Mouse (Mus musculus): Measurements from ENCODE around the gene Capzb. TPM values are rescaled to one million over a fixed set of nuclear protein-coding genes. Genes with fewer than 3 reads are reported as not detected.
A peak's percentile ranks its signal among the peaks of the same experiment; 100 is the strongest.

Gene Capzb
- total and polyA plus RNA-seq, 3 experiments, result 86.4 to 388 (median 160) TPM

DNA sequence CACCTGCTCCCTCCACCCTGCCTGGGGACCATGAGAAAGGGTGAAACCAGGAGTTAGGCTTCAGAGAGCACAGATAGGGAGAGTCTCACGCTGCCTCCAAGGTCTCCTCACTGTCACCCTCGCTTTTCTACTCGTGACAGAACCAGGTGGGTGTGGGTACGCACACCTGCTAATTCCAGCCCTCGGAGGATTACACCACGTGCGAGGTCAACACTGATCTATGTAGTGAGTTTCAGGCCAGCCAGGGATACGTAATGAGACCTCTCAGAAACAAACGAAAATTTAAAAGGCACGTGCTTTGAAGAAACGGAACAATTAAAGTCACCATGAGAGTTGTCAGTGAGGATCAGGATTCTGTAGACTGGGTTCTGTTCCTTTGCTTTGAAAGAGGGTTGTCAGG lies 125.8 kb downstream of the Capzb start:
- in situ Hi-C loops (cut with MboI; ENCODE audit: low pct_ligation_motif_present, low pct_unique_long_range_greater_than_20kb, low sequenced_read_pairs) (no loop called here), dilution Hi-C loops (cut with MboI; ENCODE audit: extremely low pct_ligation_motif_present, extremely low pct_unique_long_range_greater_than_20kb, low sequenced_read_pairs) (no loop called here)
- Histone ChIP-seq H3K4me3 (replicated peaks in 1 of 3; ENCODE audit: low read depth in 2 of 3, low read length in 2 of 3, poor library complexity in 1 of 3) (no peak overlapping the region), H3K36me3 (replicated peaks in 1 of 2; ENCODE audit: control insufficient read depth in 1 of 2, insufficient read depth in 1 of 2, low read length in 1 of 2) (peaks cover 2 to 47% of the 10 kb centered on the region in 2 experiments), H3K27me3 (replicated peaks) (no peaks in the 10 kb centered on the region), H3K4me1 (ENCODE audit: control insufficient read depth in 1 of 2, insufficient read depth in 2 of 2) (peaks cover 16 to 49% of the 10 kb centered on the region in 2 experiments), H3K79me2 (replicated peaks; ENCODE audit: control insufficient read depth, extremely low read depth, insufficient read depth, poor library complexity, severe bottlenecking) (no peaks in the 10 kb centered on the region), H3K4me2 (ENCODE audit: insufficient read depth, low read depth, poor library complexity, severe bottlenecking) (no peak overlapping the region), H3K9ac (ENCODE audit: insufficient read depth, low read depth) (no peak overlapping the region), H3K9me3 (replicated peaks; ENCODE audit: low read length) (no peaks in the 10 kb centered on the region), H3K27ac (ENCODE audit: insufficient read depth, low read depth) (no peak overlapping the region)
- DNase-seq (ENCODE audit: extremely low read depth), result no peak
- TF ChIP-seq MAX (IDR thresholded peaks at IDR 0.05; ENCODE audit: low read length) (0 out of 2 replicates have a peak, but pooled peaks have one; percentile 63), TCF12 (IDR thresholded peaks at IDR 0.05; ENCODE audit: low read depth, low read length) (no peak), RCOR1 (conservative IDR thresholded peaks at IDR 0.05; ENCODE audit: low read depth, low read length) (no peak), BHLHE40 (IDR thresholded peaks at IDR 0.05; ENCODE audit: low read depth, low read length) (peak; percentile 65)

- no peak overlapping the region for H3K9ac ChIP-seq (ENCODE audit: insufficient read depth, low read depth)
- H3K27ac ChIP-seq (ENCODE audit: insufficient read depth, low read depth), result no peak overlapping the region
- peaks cover 7 to 37% of the 10 kb centered on the region in 2 experiments for H3K4me1 ChIP-seq (ENCODE audit: control insufficient read depth in 1 of 2, insufficient read depth in 2 of 2)
- H3K36me3 ChIP-seq (replicated peaks in 1 of 2; ENCODE audit: control insufficient read depth in 1 of 2, insufficient read depth in 1 of 2, low read length in 1 of 2), result peaks cover 2 to 39% of the 10 kb centered on the region in 2 experiments
- in situ Hi-C loops (cut with MboI; ENCODE audit: low pct_ligation_motif_present, low pct_unique_long_range_greater_than_20kb, low sequenced_read_pairs) (no loop called here), dilution Hi-C loops (cut with MboI; ENCODE audit: extremely low pct_ligation_motif_present, extremely low pct_unique_long_range_greater_than_20kb, low sequenced_read_pairs) (no loop called here)
- no peak overlapping the region for H3K4me3 ChIP-seq (replicated peaks in 1 of 3; ENCODE audit: low read depth in 2 of 3, low read length in 2 of 3, poor library complexity in 1 of 3)
- no peaks in the 10 kb centered on the region for H3K27me3 ChIP-seq (replicated peaks)
- H3K9me3 ChIP-seq (replicated peaks; ENCODE audit: low read length), result no peaks in the 10 kb centered on the region
- DNase-seq (ENCODE audit: extremely low read depth), result no peak
- TF ChIP-seq PAX5 (IDR thresholded peaks at IDR 0.05; ENCODE audit: low read length) (no peak), ZKSCAN1 (IDR thresholded peaks at IDR 0.05; ENCODE audit: borderline replicate concordance, low read depth, low read length) (no peak), MAZ (IDR thresholded peaks at IDR 0.05; ENCODE audit: low read depth, low read length) (no peak)
- no peak overlapping the region for H3K4me2 ChIP-seq (ENCODE audit: insufficient read depth, low read depth, poor library complexity, severe bottlenecking)
- H3K79me2 ChIP-seq (replicated peaks; ENCODE audit: control insufficient read depth, extremely low read depth, insufficient read depth, poor library complexity, severe bottlenecking), result no peaks in the 10 kb centered on the region
These were observed 127.0 kb downstream of the Capzb start for GRCm38 (mm10) chr4:139319740-139320139.

DNA sequence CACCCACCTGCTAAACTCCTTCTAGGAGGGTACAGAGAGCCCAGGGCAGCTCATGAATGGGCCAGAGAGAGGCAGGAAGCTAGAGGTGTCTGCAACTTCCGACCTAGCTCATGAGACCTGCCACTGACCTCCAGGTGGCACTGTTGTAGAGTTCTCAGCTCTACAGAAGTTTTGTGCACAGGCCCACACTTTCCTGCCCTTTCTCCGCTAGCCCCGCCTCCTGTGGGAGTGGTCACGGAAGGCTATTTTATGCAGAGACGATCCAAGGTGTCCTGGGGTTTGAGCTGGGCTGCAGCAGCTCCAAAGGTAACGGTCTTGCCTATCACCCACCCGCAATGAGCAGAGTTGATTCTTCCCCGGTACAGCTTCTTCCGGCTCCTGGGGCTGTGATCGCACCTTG lies 137.9 kb downstream of the Capzb start:
- Histone ChIP-seq H3K36me3 (replicated peaks in 1 of 2; ENCODE audit: control insufficient read depth in 1 of 2, insufficient read depth in 1 of 2, low read length in 1 of 2) (no peaks in the 10 kb centered on the region), H3K27me3 (replicated peaks) (peaks cover 3% of the 10 kb centered on the region), H3K27ac (ENCODE audit: insufficient read depth, low read depth) (no peak overlapping the region), H3K9ac (ENCODE audit: insufficient read depth, low read depth) (0 out of 2 replicates have a peak overlapping the region, but pooled peaks have one; percentile 35), H3K4me1 (ENCODE audit: control insufficient read depth in 1 of 2, insufficient read depth in 2 of 2) (peaks cover 0 to 16% of the 10 kb centered on the region in 2 experiments; a peak in 2 of 4 replicates), H3K79me2 (replicated peaks; ENCODE audit: control insufficient read depth, extremely low read depth, insufficient read depth, poor library complexity, severe bottlenecking) (no peaks in the 10 kb centered on the region), H3K4me3 (replicated peaks in 1 of 3; ENCODE audit: low read depth in 2 of 3, low read length in 2 of 3, poor library complexity in 1 of 3) (peak overlapping the region; percentile 45 to 53 (median 49)), H3K4me2 (ENCODE audit: insufficient read depth, low read depth, poor library complexity, severe bottlenecking) (peak overlapping the region; percentile 63), H3K9me3 (replicated peaks; ENCODE audit: low read length) (no peaks in the 10 kb centered on the region)
- dilution Hi-C loops (cut with MboI; ENCODE audit: extremely low pct_ligation_motif_present, extremely low pct_unique_long_range_greater_than_20kb, low sequenced_read_pairs) (no loop called here), in situ Hi-C loops (cut with MboI; ENCODE audit: low pct_ligation_motif_present, low pct_unique_long_range_greater_than_20kb, low sequenced_read_pairs) (no loop called here)
- DNase-seq (ENCODE audit: extremely low read depth), result peak; percentile 97
- TF ChIP-seq MXI1 (IDR thresholded peaks at IDR 0.05; ENCODE audit: low read depth, low read length) (no peak), PAX5 (IDR thresholded peaks at IDR 0.05; ENCODE audit: low read length) (no peak), POLR2AphosphoS2 (IDR thresholded peaks at IDR 0.05; ENCODE audit: low read depth, low read length) (no peak), USF2 (conservative IDR thresholded peaks at IDR 0.05; ENCODE audit: low read depth, low read length) (no peak), CTCF (conservative IDR thresholded peaks at IDR 0.05 in 1 of 2, IDR thresholded peaks at IDR 0.05 in 1 of 2; ENCODE audit: low read depth in 2 of 2, low read length in 2 of 2) (peak; percentile 44 to 85; a peak in 2 of 4 replicates), ZNF384 (IDR thresholded peaks at IDR 0.05; ENCODE audit: low read depth, low read length) (no peak), ZMIZ1 (IDR thresholded peaks at IDR 0.05; ENCODE audit: low read depth, low read length) (no peak), CHD1 (IDR thresholded peaks at IDR 0.05; ENCODE audit: low read depth, low read length) (no peak), NELFE (IDR thresholded peaks at IDR 0.05; ENCODE audit: low read depth, low read length) (no peak), SIN3A (IDR thresholded peaks at IDR 0.05; ENCODE audit: low read length) (no peak), SMC3 (IDR thresholded peaks at IDR 0.05; ENCODE audit: low read depth, low read length) (peak; percentile 53), MAX (IDR thresholded peaks at IDR 0.05; ENCODE audit: low read length) (no peak), JUND (conservative IDR thresholded peaks at IDR 0.05; ENCODE audit: low read depth, low read length) (no peak), E2F4 (IDR thresholded peaks at IDR 0.05; ENCODE audit: insufficient replicate concordance, low read depth, low read length) (no peak), POLR2A (IDR thresholded peaks at IDR 0.05; ENCODE audit: low read depth, low read length) (peak; percentile 44; the same call in 1 of the 2 replicates), ELF1 (IDR thresholded peaks at IDR 0.05; ENCODE audit: low read depth, low read length) (peak; percentile 80), ETS1 (conservative IDR thresholded peaks at IDR 0.05; ENCODE audit: low read depth, low read length) (no peak), NRF1 (IDR thresholded peaks at IDR 0.05; ENCODE audit: low read depth, low read length) (no peak), IRF4 (IDR thresholded peaks at IDR 0.05; ENCODE audit: low read depth, low read length) (no peak), UBTF (IDR thresholded peaks at IDR 0.05; ENCODE audit: low read depth, low read length) (no peak), HCFC1 (IDR thresholded peaks at IDR 0.05; ENCODE audit: low read depth, low read length) (no peak), MAZ (IDR thresholded peaks at IDR 0.05; ENCODE audit: low read depth, low read length) (no peak), RCOR1 (conservative IDR thresholded peaks at IDR 0.05; ENCODE audit: low read depth, low read length) (no peak), RAD21 (IDR thresholded peaks at IDR 0.05; ENCODE audit: low read depth, low read length) (peak; percentile 62)
